Mouse (Mus musculus) CH12.LX (cell line): ENCODE results near the gene Slc1a7. TPM values are rescaled to one million over a fixed set of nuclear protein-coding genes. Genes with fewer than 3 reads are reported as not detected.
A peak's percentile ranks its signal among the peaks of the same experiment; 100 is the strongest.

Experiments used
- DNase-seq: peaks from one replicate; pipeline ENCODE4 v3.0.0-alpha.2; 2013; ENCODE audit errors: extremely low read depth
- H3K27ac ChIP-seq: 2 replicates; pipeline ENCODE4 v1.5.1; 2012; ENCODE audit warnings: low read depth, mild to moderate bottlenecking, control low read depth, moderate library complexity; ENCODE audit not compliant: insufficient read depth
- H3K27me3 ChIP-seq: replicated peaks from 2 replicates; pipeline ENCODE3; 2012; ENCODE audit warnings: inconsistent platforms
- H3K36me3 ChIP-seq, 2 experiments: replicated peaks in 1 of 2; 2 replicates each; pipeline versions ENCODE3 to v1.6.1; 2012; ENCODE audit warnings: inconsistent platforms in 1 of 2, low read length in 1 of 2, mild to moderate bottlenecking in 1 of 2, mixed read lengths in 1 of 2, moderate library complexity in 1 of 2; ENCODE audit not compliant: control insufficient read depth in 1 of 2, insufficient read depth in 1 of 2
- H3K4me1 ChIP-seq, 2 experiments: 2 replicates each; pipeline ENCODE4 v1.6.1; 2012; ENCODE audit warnings: inconsistent platforms in 1 of 2, moderate library complexity in 1 of 2; ENCODE audit not compliant: insufficient read depth in 2 of 2, control insufficient read depth in 1 of 2
- H3K4me2 ChIP-seq: 2 replicates; pipeline ENCODE4 v1.6.1; 2012; ENCODE audit warnings: low read depth, mild to moderate bottlenecking, control low read depth; ENCODE audit not compliant: poor library complexity, insufficient read depth, severe bottlenecking
- H3K4me3 ChIP-seq, 3 experiments: fragments of 150-350 bp in 1 of 3; sonication (generic) in 1 of 3; replicated peaks in 1 of 3; 2 replicates each; pipeline versions ENCODE3 to v1.5.1; 2011 to 2012; ENCODE audit warnings: low read depth in 2 of 3, low read length in 2 of 3, mild to moderate bottlenecking in 2 of 3, moderate library complexity in 2 of 3, control low read depth in 1 of 3, improper control_type of control experiment in 1 of 3, inconsistent platforms in 1 of 3, mixed read lengths in 1 of 3; ENCODE audit not compliant: poor library complexity in 1 of 3
- H3K79me2 ChIP-seq: replicated peaks from 2 replicates; pipeline ENCODE4 v1.6.1; 2012; ENCODE audit warnings: mild to moderate bottlenecking, moderate library complexity; ENCODE audit not compliant: control insufficient read depth, poor library complexity, insufficient read depth, severe bottlenecking; ENCODE audit errors: extremely low read depth
- H3K9ac ChIP-seq: 2 replicates; pipeline ENCODE4 v1.6.1; 2012; ENCODE audit warnings: low read depth, mild to moderate bottlenecking, control low read depth, moderate library complexity; ENCODE audit not compliant: insufficient read depth
- H3K9me3 ChIP-seq: replicated peaks from 2 replicates; pipeline ENCODE3; 2012; ENCODE audit warnings: low read length, inconsistent platforms, mixed read lengths
- BHLHE40 ChIP-seq: IDR thresholded peaks from 2 replicates; pipeline ENCODE4 v1.6.1; 2011; ENCODE audit warnings: mild to moderate bottlenecking, low read depth, low read length, improper control_type of control experiment
- CHD2 ChIP-seq: IDR thresholded peaks from 2 replicates; pipeline ENCODE4 v1.6.1; 2011; ENCODE audit warnings: low read length, improper control_type of control experiment
- CTCF ChIP-seq, 2 experiments: IDR thresholded peaks in 1 of 2; conservative IDR thresholded peaks in 1 of 2; 2 replicates each; pipeline ENCODE4 v1.5.1; 2011 to 2012; ENCODE audit warnings: low read depth in 2 of 2, low read length in 2 of 2, improper control_type of control experiment in 1 of 2, inconsistent platforms in 1 of 2, mild to moderate bottlenecking in 1 of 2, moderate library complexity in 1 of 2
- E2F4 ChIP-seq: IDR thresholded peaks from 2 replicates; pipeline ENCODE4 v1.6.1; 2011; ENCODE audit warnings: low read depth, low read length, improper control_type of control experiment; ENCODE audit not compliant: insufficient replicate concordance
- EP300 ChIP-seq: IDR thresholded peaks from 2 replicates; pipeline ENCODE4 v1.6.1; 2011; ENCODE audit warnings: low read length, improper control_type of control experiment
- ETS1 ChIP-seq: conservative IDR thresholded peaks from 2 replicates; pipeline ENCODE4 v1.6.1; 2012; ENCODE audit warnings: low read depth, mild to moderate bottlenecking, inconsistent platforms, low read length, improper control_type of control experiment, moderate library complexity
- HCFC1 ChIP-seq: IDR thresholded peaks from 2 replicates; pipeline ENCODE4 v1.6.1; 2012; ENCODE audit warnings: low read depth, mild to moderate bottlenecking, inconsistent platforms, low read length, improper control_type of control experiment
- IRF4 ChIP-seq: IDR thresholded peaks from 2 replicates; pipeline ENCODE4 v1.6.1; 2014; ENCODE audit warnings: low read depth, mild to moderate bottlenecking, inconsistent platforms, low read length, improper control_type of control experiment
- JUN ChIP-seq: IDR thresholded peaks from 2 replicates; pipeline ENCODE4 v1.6.1; 2011; ENCODE audit warnings: low read depth, mild to moderate bottlenecking, low read length, improper control_type of control experiment, moderate library complexity; ENCODE audit not compliant: insufficient read depth
- JUND ChIP-seq: conservative IDR thresholded peaks from 2 replicates; pipeline ENCODE4 v1.6.1; 2011; ENCODE audit warnings: low read depth, low read length, improper control_type of control experiment
- MAFK ChIP-seq: IDR thresholded peaks from 2 replicates; pipeline ENCODE4 v1.6.1; 2011; ENCODE audit warnings: low read length, improper control_type of control experiment; ENCODE audit not compliant: insufficient replicate concordance
- MAX ChIP-seq: IDR thresholded peaks from 2 replicates; pipeline ENCODE4 v1.6.1; 2011; ENCODE audit warnings: low read length, improper control_type of control experiment
- MAZ ChIP-seq: IDR thresholded peaks from 2 replicates; pipeline ENCODE4 v1.6.1; 2012; ENCODE audit warnings: low read depth, mild to moderate bottlenecking, inconsistent platforms, low read length, improper control_type of control experiment, moderate library complexity
- MEF2A ChIP-seq: IDR thresholded peaks from 2 replicates; pipeline ENCODE4 v1.6.1; 2014; ENCODE audit warnings: low read depth, mild to moderate bottlenecking, inconsistent platforms, low read length, improper control_type of control experiment, borderline replicate concordance
- MXI1 ChIP-seq: IDR thresholded peaks from 2 replicates; pipeline ENCODE4 v1.6.1; 2011; ENCODE audit warnings: mild to moderate bottlenecking, low read depth, low read length, improper control_type of control experiment
- MYC ChIP-seq: IDR thresholded peaks from 2 replicates; pipeline ENCODE4 v1.6.1; 2011; ENCODE audit warnings: low read depth, mild to moderate bottlenecking, improper control_type of control experiment, low read length
- RAD21 ChIP-seq: IDR thresholded peaks from 2 replicates; pipeline ENCODE4 v1.6.1; 2011; ENCODE audit warnings: low read depth, mild to moderate bottlenecking, low read length, improper control_type of control experiment, moderate library complexity
- SIN3A ChIP-seq: IDR thresholded peaks from 2 replicates; pipeline ENCODE4 v1.6.1; 2012; ENCODE audit warnings: low read length, improper control_type of control experiment, inconsistent platforms
- TBP ChIP-seq: conservative IDR thresholded peaks from 2 replicates; pipeline ENCODE4 v1.6.1; 2011; ENCODE audit warnings: low read depth, low read length, improper control_type of control experiment
- TCF12 ChIP-seq: IDR thresholded peaks from 2 replicates; pipeline ENCODE4 v1.6.1; 2014; ENCODE audit warnings: low read depth, mild to moderate bottlenecking, inconsistent platforms, low read length, improper control_type of control experiment
- UBTF ChIP-seq: IDR thresholded peaks from 2 replicates; pipeline ENCODE4 v1.6.1; 2012; ENCODE audit warnings: low read depth, mild to moderate bottlenecking, inconsistent platforms, low read length, improper control_type of control experiment, moderate library complexity
- USF1 ChIP-seq: IDR thresholded peaks from 2 replicates; pipeline ENCODE4 v1.6.1; 2014; ENCODE audit warnings: low read depth, mild to moderate bottlenecking, inconsistent platforms, low read length, improper control_type of control experiment
- USF2 ChIP-seq: conservative IDR thresholded peaks from 2 replicates; pipeline ENCODE4 v1.6.1; 2011; ENCODE audit warnings: low read depth, low read length, improper control_type of control experiment
- ZC3H11A ChIP-seq: IDR thresholded peaks from 2 replicates; pipeline ENCODE4 v1.6.1; 2012; ENCODE audit warnings: low read depth, mild to moderate bottlenecking, inconsistent platforms, low read length, improper control_type of control experiment
- ZKSCAN1 ChIP-seq: IDR thresholded peaks from 2 replicates; pipeline ENCODE4 v1.6.1; 2012; ENCODE audit warnings: low read depth, inconsistent platforms, low read length, improper control_type of control experiment, borderline replicate concordance
- ZMIZ1 ChIP-seq: IDR thresholded peaks from 2 replicates; pipeline ENCODE4 v1.6.1; 2012; ENCODE audit warnings: low read depth, mild to moderate bottlenecking, inconsistent platforms, low read length, improper control_type of control experiment
- ZNF384 ChIP-seq: IDR thresholded peaks from 2 replicates; pipeline ENCODE4 v1.6.1; 2012; ENCODE audit warnings: low read depth, low read length, improper control_type of control experiment, inconsistent platforms
- dilution Hi-C: fragments of 300-500 bp; cut with MboI; formaldehyde crosslinking; loops from 2 replicates; pipeline ENCODE4 v1.14.3; 2020; ENCODE audit warnings: low sequenced_read_pairs; ENCODE audit not compliant: extremely low pct_unique_long_range_greater_than_20kb, extremely low pct_ligation_motif_present
- in situ Hi-C: fragments of 300-500 bp; cut with MboI; formaldehyde crosslinking; loops from 3 replicates; pipeline ENCODE4 v1.14.3; 2019; ENCODE audit warnings: low sequenced_read_pairs, low pct_ligation_motif_present, low pct_unique_long_range_greater_than_20kb, mixed read lengths
- polyA plus RNA-seq: library from polyadenylated mRNA; unstranded; fragments of >175 nt; gene quantifications from 2 replicates; pipeline ENCODE4 v1.2.1, GENCODE M21; 2012; ENCODE audit warnings: low read depth; ENCODE audit not compliant: insufficient read length
- total RNA-seq, 2 experiments: library from RNA; depleted of rRNA; stranded (reverse); fragments of 300-350 nt in 1 of 2; fragments of >200 nt in 1 of 2; gene quantifications; 2 replicates each; pipeline ENCODE4 v1.2.3; 2012 to 2014

Slc1a7 gene
- total and polyA plus RNA-seq, 3 experiments, result not detected

- dilution Hi-C loops, result no loop called here
- no peak for DNase-seq
- no peak overlapping the region for H3K4me3 ChIP-seq
- no peaks in the 10 kb centered on the region for H3K36me3 ChIP-seq
- in situ Hi-C loops, result no loop called here
- H3K9ac ChIP-seq, result no peak overlapping the region
- no peak overlapping the region for H3K27ac ChIP-seq
- H3K4me1 ChIP-seq, result peaks cover 5 to 14% of the 10 kb centered on the region in 2 experiments
- no peaks in the 10 kb centered on the region for H3K9me3 ChIP-seq
- H3K4me2 ChIP-seq, result no peak overlapping the region
- no peaks in the 10 kb centered on the region for H3K27me3 ChIP-seq
- no peaks in the 10 kb centered on the region for H3K79me2 ChIP-seq
- peak in 1 of 2 experiments; percentile 38; a peak in 2 of 4 replicates for TF ChIP-seq CTCF (conservative IDR thresholded peaks at IDR 0.05 in 1 of 2, IDR thresholded peaks at IDR 0.05 in 1 of 2; ENCODE audit: low read depth in 2 of 2, low read length in 2 of 2)
- TF ChIP-seq UBTF, result no peak
- peak; percentile 38 for TF ChIP-seq RAD21
- TF ChIP-seq TBP, result no peak
- no peak for TF ChIP-seq MEF2A
- TF ChIP-seq JUND, result no peak
- TF ChIP-seq MAFK, result no peak
- TF ChIP-seq MXI1, result no peak
- TF ChIP-seq ETS1, result no peak
- no peak for TF ChIP-seq CHD2
- TF ChIP-seq, all 38 proteins: peak for 2
These were observed 36.7 kb upstream of the Slc1a7 start for GRCm38 (mm10) chr4:107931453-107931852.

- no peaks in the 10 kb centered on the region for H3K79me2 ChIP-seq
- dilution Hi-C loops, result no loop called here
- H3K36me3 ChIP-seq, result no peaks in the 10 kb centered on the region
- no peaks in the 10 kb centered on the region for H3K9me3 ChIP-seq
- H3K9ac ChIP-seq, result no peak overlapping the region
- H3K27me3 ChIP-seq, result no peaks in the 10 kb centered on the region
- no peak overlapping the region for H3K4me3 ChIP-seq
- no peak for DNase-seq
- TF ChIP-seq ZNF384, result no peak
- no peak for TF ChIP-seq JUND
- TF ChIP-seq MAZ, result no peak
- no peak for TF ChIP-seq TBP
- no peak for TF ChIP-seq ZC3H11A
- TF ChIP-seq ZMIZ1, result no peak
- no peak for TF ChIP-seq USF1
- TF ChIP-seq IRF4, result no peak
- no peak for TF ChIP-seq USF2
- TF ChIP-seq HCFC1, result no peak
- TF ChIP-seq MAFK, result no peak
- TF ChIP-seq EP300, result no peak
- TF ChIP-seq MYC, result no peak
- TF ChIP-seq TCF12, result no peak
- TF ChIP-seq E2F4, result no peak
- no peak for TF ChIP-seq MAX
- TF ChIP-seq SIN3A, result no peak
- TF ChIP-seq JUN, result no peak
- TF ChIP-seq ZKSCAN1, result no peak
- TF ChIP-seq BHLHE40, result no peak
- in situ Hi-C loops, result no loop called here
- H3K4me1 ChIP-seq, result peaks cover 5 to 17% of the 10 kb centered on the region in 2 experiments
- no peak overlapping the region for H3K4me2 ChIP-seq
- no peak overlapping the region for H3K27ac ChIP-seq
These were observed 34.9 kb upstream of the Slc1a7 start for GRCm38 (mm10) chr4:107933239-107933638.
